Mouse (Mus musculus): ENCODE results near the gene Tmem210.

- TF ChIP-seq CTCF (IDR thresholded peaks at IDR 0.05; ENCODE audit: low read depth, low read length) (no peak), GATA1 (IDR thresholded peaks at IDR 0.05; ENCODE audit: borderline replicate concordance, low read length) (no peak), POLR2AphosphoS5 (IDR thresholded peaks at IDR 0.05; ENCODE audit: insufficient replicate concordance, low read depth, low read length) (no peak)
These were observed 2.8 kb downstream of the Tmem210 start for GRCm38 (mm10) chr2:25290816-25291130.

Data from G1E (cell line).